Mouse (Mus musculus) macrophage (primary cell): ENCODE measurements around the gene Myb. TPM values are rescaled to one million over a fixed set of nuclear protein-coding genes. Genes with fewer than 3 reads are reported as not detected.
A peak's percentile ranks its signal among the peaks of the same experiment; 100 is the strongest.

Experiments used
- H3K27ac ChIP-seq: fragments of 350-480 bp; formaldehyde crosslinking; 2 replicates; pipeline ENCODE4 v1.9.0; 2021
- H3K36me3 ChIP-seq: fragments of 350-480 bp; formaldehyde crosslinking; 2 replicates; pipeline ENCODE4 v1.9.0; 2021; ENCODE audit errors: inconsistent target
- H3K4me3 ChIP-seq: fragments of 350-480 bp; formaldehyde crosslinking; 2 replicates; pipeline ENCODE4 v1.9.0; 2021; ENCODE audit errors: inconsistent target
- H3K79me2 ChIP-seq: fragments of 350-480 bp; formaldehyde crosslinking; 2 replicates; pipeline ENCODE4 v1.9.0; 2021; ENCODE audit errors: inconsistent target
- WGBS: methylation state at CpG from one replicate; pipeline ENCODE4 v1.1.7; 2026; ENCODE audit warnings: inconsistent platforms; ENCODE audit not compliant: missing documents; 5-methylcytosine and 5-hydroxymethylcytosine counted together
- polyA plus RNA-seq: library from polyadenylated mRNA; stranded (reverse); fragments of 250-400 nt; gene quantifications from 3 replicates; pipeline ENCODE4 v1.2.4, GENCODE M21; 2018; ENCODE audit warnings: inconsistent platforms
- total RNA-seq, 78 experiments: library from RNA; depleted of rRNA; stranded (reverse); fragments of 250-400 nt; gene quantifications; 1 replicate in 9 of 78; 2 replicates in 24 of 78; 3 replicates in 43 of 78; 4 replicates in 2 of 78; pipeline ENCODE4 v1.2.4; 2018; ENCODE audit warnings: inconsistent platforms in 56 of 78

Gene Myb
- 10 to 100 TPM in 4 of 26 experiments, 1 to 10 TPM in 13, under 1 TPM in 9; 0.28 to 13.5 (median 1.8) TPM for total RNA-seq (2018; cell fraction: chromatin; rRNA removed)
- under 1 TPM; 0.06 to 0.80 (median 0.20) TPM for total RNA-seq (2018; cell fraction: cytosol; rRNA removed)
- total RNA-seq (2018; cell fraction: nucleus; rRNA removed): 1 to 10 TPM in 21 of 26 experiments, under 1 TPM in 5; 0.37 to 4.5 (median 2.2) TPM
- polyA plus RNA-seq: 0.14 to 0.28 TPM (median 0.20 TPM) in 3 replicates

- WGBS: under 1% methylated on average over 78 of the region's 86 CpGs
- Histone ChIP-seq H3K79me2 (no peaks in the 10 kb centered on the region), H3K36me3 (no peaks in the 10 kb centered on the region), H3K27ac (no peak within 1 kb of the TSS), H3K4me3 (peak within 1 kb of the TSS; percentile 33)
Observed at GRCm38 (mm10) chr10:21160537-21161358, at the start of gene Myb. Myb (minus strand) TSS chr10:21160984.

GRCm38 (mm10) chr10:21207378-21207777 is 46.6 kb upstream of the Myb start:
- H3K79me2 ChIP-seq: no peaks in the 10 kb centered on the region
- WGBS: 0% methylated on average over 1 of the region's 1 CpGs
- no peak overlapping the region for H3K27ac ChIP-seq
- no peak overlapping the region for H3K4me3 ChIP-seq
- no peaks in the 10 kb centered on the region for H3K36me3 ChIP-seq

DNA sequence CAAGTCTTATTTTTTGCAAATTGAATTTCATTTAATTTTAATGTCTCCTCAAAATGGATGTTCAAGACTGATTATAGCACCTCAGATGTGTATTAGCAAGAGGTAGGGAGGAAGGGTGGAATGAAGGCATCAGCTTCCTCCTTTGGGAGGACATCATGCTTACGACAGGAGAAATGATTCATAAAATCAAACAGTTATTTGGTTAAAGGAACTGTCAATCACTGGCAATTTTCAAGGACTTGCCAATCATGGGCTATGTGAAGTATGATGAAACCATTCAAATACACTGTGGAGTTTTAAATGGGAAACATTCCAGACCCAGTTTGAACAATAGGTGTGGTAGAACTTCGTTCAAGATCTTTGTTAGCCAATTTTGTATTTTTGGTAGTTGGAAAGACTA is 45.4 kb upstream of the Myb start:
- no peaks in the 10 kb centered on the region for H3K79me2 ChIP-seq
- no peaks in the 10 kb centered on the region for H3K36me3 ChIP-seq
- 75% methylated on average over 2 of the region's 2 CpGs for WGBS
- H3K4me3 ChIP-seq: no peak overlapping the region
- no peak overlapping the region for H3K27ac ChIP-seq

- WGBS: 45% methylated on average over 10 of the region's 10 CpGs
- Histone ChIP-seq H3K4me3 (no peak overlapping the region), H3K79me2 (no peaks in the 10 kb centered on the region), H3K36me3 (no peaks in the 10 kb centered on the region), H3K27ac (no peak overlapping the region)
Observed at GRCm38 (mm10) chr10:21204496-21205085, 43.8 kb upstream of the Myb start.

GRCm38 (mm10) chr10:21203886-21204285 is 43.1 kb upstream of the Myb start:
- Histone ChIP-seq H3K36me3 (no peaks in the 10 kb centered on the region), H3K79me2 (no peaks in the 10 kb centered on the region), H3K27ac (no peak overlapping the region), H3K4me3 (no peak overlapping the region)
- WGBS: 91% methylated on average over 5 of the region's 5 CpGs

DNA sequence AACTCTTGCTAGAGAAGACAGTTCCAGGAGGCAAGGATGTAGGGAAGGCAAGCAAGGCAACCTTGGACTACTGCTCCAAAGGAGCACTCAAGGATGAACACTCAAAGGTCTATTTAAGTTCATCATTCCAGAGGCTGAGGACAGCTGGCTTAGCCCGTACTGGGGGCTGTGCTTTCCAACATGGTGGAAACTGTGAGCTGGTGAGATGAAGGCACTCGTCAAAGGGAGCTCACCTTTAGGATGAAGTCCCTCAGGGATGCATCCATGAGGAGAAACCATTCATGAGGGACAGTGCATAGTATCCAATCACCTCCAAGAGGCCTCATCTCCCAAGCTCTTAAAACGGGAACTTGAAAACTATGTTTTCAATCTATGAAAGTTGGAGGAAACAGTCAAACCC is 42.7 kb upstream of the Myb start:
- H3K79me2 ChIP-seq: no peaks in the 10 kb centered on the region
- WGBS: 95% methylated on average over 3 of the region's 3 CpGs
- no peak overlapping the region for H3K27ac ChIP-seq
- no peaks in the 10 kb centered on the region for H3K36me3 ChIP-seq
- H3K4me3 ChIP-seq: no peak overlapping the region

DNA sequence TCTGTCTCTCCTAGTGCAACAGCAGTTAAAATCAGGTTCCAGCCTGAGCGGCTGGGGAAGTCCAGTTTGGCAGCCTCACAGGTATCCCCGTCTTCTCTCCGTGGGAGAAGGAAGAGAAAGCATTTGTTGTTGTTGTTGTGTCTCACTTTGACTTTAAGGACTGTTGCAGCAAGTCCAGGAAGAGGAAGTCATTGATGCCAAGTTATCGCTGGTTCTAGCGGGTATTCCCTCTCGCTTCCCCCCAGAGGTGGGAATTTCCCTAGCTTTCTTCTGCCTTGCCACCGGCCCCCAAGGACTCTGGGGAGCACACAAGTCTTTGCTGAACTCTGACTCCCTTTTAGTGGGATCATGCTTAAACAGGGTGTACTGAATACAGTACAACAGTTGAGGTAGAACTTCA is 40.0 kb upstream of the Myb start:
- Histone ChIP-seq H3K4me3 (no peak overlapping the region), H3K27ac (no peak overlapping the region), H3K36me3 (no peaks in the 10 kb centered on the region), H3K79me2 (no peaks in the 10 kb centered on the region)
- WGBS: 23% methylated on average over 7 of the region's 7 CpGs

GRCm38 (mm10) chr10:21200322-21200721 is 39.5 kb upstream of the Myb start:
- Histone ChIP-seq H3K36me3 (no peaks in the 10 kb centered on the region), H3K27ac (no peak overlapping the region), H3K79me2 (no peaks in the 10 kb centered on the region), H3K4me3 (no peak overlapping the region)

DNA sequence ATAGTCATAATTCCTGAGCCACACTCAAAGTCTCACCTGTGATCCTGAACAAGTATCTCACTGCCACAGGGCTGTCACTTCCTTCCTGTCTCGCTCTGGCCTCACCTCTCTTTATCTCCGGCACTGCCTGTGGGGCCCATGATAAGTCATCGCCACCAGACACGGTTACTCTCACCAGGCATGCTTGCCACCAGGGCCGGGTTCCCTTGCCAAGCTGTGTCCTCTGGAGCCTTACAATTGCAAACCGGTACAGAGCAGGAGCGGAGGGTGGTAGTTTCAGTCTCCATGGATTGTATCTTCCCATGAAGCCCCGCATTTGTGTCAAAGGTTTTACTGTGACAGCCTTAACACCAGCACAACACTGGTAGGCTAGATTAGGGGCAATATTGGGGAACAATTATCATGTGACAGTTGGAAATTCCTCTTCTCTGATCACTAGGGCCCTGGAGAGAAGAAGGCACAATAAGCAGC is 35.9 kb upstream of the Myb start:
- no peak overlapping the region for H3K4me3 ChIP-seq
- no peaks in the 10 kb centered on the region for H3K79me2 ChIP-seq
- WGBS: 41% methylated on average over 8 of the region's 8 CpGs
- H3K36me3 ChIP-seq: no peaks in the 10 kb centered on the region
- H3K27ac ChIP-seq: no peak overlapping the region

DNA sequence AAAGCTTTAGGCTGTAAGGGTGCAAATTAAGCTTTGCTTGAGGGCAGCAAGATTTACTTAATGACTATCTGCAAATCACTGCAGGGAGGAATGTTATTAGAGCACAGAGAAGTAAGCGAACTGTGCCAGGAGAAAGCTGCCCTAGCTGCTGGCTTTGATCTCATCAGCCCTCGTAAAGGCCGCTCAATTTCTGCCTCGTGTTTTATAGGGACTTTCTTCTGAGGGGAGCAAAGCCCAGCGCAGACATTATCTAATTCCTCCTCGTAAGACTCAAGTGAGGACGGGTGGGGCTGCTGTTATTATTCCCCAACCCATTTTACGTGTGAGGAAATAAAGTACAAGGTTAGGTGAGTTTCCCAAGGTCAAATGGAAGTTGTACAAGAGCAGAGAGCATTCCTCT is 34.8 kb upstream of the Myb start:
- H3K4me3 ChIP-seq: no peak overlapping the region
- H3K27ac ChIP-seq: no peak overlapping the region
- H3K79me2 ChIP-seq: no peaks in the 10 kb centered on the region
- no peaks in the 10 kb centered on the region for H3K36me3 ChIP-seq
- WGBS: 91% methylated on average over 8 of the region's 8 CpGs

GRCm38 (mm10) chr10:21193935-21194505 is 33.2 kb upstream of the Myb start:
- Histone ChIP-seq H3K27ac (no peak overlapping the region), H3K79me2 (no peaks in the 10 kb centered on the region), H3K4me3 (no peak overlapping the region), H3K36me3 (no peaks in the 10 kb centered on the region)
- 65% methylated on average over 3 of the region's 3 CpGs for WGBS

GRCm38 (mm10) chr10:21193088-21193934 is 32.5 kb upstream of the Myb start:
- no peak overlapping the region for H3K4me3 ChIP-seq
- no peaks in the 10 kb centered on the region for H3K79me2 ChIP-seq
- 86% methylated on average over 10 of the region's 10 CpGs for WGBS
- H3K27ac ChIP-seq: no peak overlapping the region
- H3K36me3 ChIP-seq: no peaks in the 10 kb centered on the region

DNA sequence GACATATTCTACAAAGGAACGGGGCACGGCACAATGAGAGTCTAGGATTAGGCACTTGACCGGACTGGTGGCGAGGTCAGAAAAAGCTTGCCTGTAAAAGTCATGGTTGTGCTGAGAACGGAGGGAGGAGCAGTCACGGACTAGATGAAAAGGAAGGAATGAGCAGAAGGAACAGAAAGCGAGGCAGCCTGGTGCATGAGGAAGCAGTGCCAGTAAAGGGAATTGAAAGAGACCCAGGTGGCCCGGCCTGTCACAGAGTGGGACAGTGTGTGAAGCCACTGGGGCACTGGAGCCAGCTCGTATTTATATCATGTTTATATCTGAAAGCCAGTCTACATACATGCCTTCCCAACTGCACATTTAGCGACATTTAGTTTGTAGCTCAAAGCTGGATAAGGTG is 31.7 kb upstream of the Myb start:
- Histone ChIP-seq H3K36me3 (no peaks in the 10 kb centered on the region), H3K79me2 (no peaks in the 10 kb centered on the region), H3K27ac (no peak overlapping the region), H3K4me3 (no peak overlapping the region)
- 18% methylated on average over 10 of the region's 10 CpGs for WGBS

- Histone ChIP-seq H3K4me3 (no peak overlapping the region), H3K79me2 (no peaks in the 10 kb centered on the region), H3K27ac (no peak overlapping the region), H3K36me3 (no peaks in the 10 kb centered on the region)
- WGBS: 88% methylated on average over 9 of the region's 9 CpGs
Observed at GRCm38 (mm10) chr10:21189756-21190397, 29.1 kb upstream of the Myb start.
